Mouse (Mus musculus): ENCODE data around the gene Rnf144b.

The Rnf144b gene

GRCm38 (mm10) chr13:47180776-47181175, 58.3 kb downstream of the Rnf144b start:
- DNase-seq (ENCODE audit: low read depth, low spot score): no peak

DNA sequence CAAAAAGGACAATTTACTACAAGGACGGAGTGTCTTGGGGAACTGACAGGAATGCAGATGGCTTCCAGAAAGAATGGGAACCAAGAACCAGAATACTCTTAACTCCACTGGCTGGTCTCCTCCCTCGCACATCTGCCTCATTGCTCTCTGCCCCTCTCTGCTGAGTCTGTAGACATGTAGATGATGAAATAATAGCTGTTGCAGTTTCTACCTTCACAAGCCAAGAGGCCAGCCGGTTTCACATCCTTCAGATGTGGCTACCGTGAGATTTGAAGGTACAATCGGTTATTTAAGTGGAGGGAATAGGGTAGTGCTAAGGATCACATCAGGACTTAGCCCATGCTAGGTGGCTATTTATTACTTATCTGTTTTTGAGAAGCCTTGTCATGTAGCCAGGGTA, 59.9 kb downstream of the Rnf144b start:
- no peak for DNase-seq (ENCODE audit: low read depth, low spot score)

- no peak for DNase-seq (ENCODE audit: low read depth, low spot score)
Measured at GRCm38 (mm10) chr13:47183033-47183730, 60.7 kb downstream of the Rnf144b start.

GRCm38 (mm10) chr13:47183771-47184170, 61.3 kb downstream of the Rnf144b start:
- no peak for DNase-seq (ENCODE audit: low read depth, low spot score)

DNA sequence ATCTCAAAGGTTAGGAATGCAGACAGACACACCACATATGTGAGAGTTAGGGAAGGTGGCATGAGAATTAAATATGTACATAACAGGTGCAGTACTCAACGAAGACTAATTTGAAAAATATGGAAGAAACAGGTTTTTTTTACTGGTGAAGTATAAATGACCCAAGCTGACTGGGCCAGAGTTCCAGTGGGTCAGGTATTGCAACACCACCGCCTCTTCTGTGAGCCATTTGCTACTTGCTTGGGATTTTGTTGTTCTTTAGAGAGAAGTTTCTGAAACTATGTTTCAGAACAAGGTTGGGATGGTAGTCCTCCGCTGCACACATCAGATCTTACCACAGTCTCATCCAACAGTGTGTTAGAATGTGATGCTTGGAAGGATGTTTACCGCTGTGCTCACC, 65.4 kb downstream of the Rnf144b start:
- no peak for DNase-seq (ENCODE audit: low read depth, low spot score)

GRCm38 (mm10) chr13:47189971-47190370, 67.5 kb downstream of the Rnf144b start:
- DNase-seq (ENCODE audit: low read depth, low spot score): no peak

DNA sequence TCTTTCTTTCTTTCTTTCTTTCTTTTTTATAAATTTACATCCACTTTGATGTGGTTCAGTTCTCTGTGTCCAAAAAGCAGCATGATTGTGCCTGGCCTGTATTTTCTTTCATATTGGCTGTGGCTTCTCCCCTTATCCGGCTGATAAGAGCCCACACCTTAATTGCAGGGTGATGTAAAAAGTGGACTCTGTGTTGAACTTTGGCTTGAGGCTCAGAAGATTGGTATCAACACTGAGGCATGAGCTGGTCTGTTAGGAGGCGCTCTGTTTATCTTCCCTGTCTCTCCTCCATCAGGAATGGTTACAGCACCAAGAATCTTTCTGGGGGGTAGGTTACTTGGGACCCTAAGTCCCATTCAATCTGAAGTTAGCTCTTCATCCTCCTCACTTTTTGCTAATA, 69.7 kb downstream of the Rnf144b start:
- no peak for DNase-seq (ENCODE audit: low read depth, low spot score)

DNA sequence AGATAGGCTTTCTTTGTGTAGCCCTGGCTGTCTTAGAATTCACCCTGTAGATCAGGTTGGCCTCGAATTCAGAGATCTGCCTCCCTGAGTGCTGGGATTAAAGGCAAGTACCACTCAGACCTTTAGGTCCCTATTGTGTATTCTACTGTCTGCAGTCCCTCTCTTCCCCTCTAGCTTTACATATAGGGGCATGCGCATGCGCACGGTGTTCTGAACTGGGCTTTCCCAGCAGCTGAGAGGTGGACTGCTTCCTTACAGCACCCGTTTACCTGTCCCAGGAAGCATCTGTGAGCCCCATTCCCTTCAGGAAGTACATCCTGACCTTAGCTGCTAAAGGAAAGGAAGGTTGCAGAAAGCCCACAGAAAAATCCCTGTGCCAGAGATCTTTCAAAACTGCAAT, 70.3 kb downstream of the Rnf144b start:
- no peak for DNase-seq (ENCODE audit: low read depth, low spot score)

- peak; percentile 59 for DNase-seq (ENCODE audit: low read depth, low spot score)
Measured at GRCm38 (mm10) chr13:47193326-47194153, 71.1 kb downstream of the Rnf144b start.

DNA sequence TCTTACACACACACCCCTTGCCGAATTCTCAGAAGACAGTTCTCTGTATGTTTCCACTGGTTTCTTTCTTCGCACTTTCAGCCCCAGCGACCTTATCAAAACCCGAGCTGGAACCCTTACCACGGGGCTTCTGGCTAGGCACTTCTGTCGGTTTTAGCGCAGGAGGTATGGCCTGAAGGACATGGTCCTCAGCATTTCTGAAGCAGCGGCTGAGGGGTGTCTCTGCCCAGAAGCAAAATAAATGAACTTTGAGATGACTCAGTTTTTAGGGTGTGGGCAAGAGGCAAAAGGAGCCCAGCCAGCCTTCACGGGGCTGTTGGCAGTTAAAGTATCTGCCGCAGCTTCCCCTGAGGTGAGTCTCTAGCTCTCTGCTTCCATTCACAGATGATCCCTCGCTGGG, 72.2 kb downstream of the Rnf144b start:
- no peak for DNase-seq (ENCODE audit: low read depth, low spot score)

DNA sequence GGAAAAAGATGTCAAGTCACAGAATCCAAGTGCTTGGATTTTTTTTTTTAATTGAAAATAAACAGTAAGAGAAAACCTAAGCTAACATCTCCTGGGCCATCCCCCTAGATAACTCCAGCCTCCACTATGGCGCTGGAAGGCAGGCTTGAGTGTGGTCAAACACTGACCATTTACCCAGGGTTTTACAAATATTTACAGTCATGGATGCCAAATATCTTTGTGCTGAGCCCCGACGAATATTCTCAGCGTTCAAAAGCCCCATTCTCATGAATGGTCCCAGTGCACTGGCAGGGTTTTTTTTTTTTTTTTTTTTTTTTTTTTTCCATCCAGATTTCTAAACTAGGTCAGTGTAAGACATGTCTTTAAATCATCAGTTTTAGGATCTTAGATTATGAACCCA, 73.0 kb downstream of the Rnf144b start:
- DNase-seq (ENCODE audit: low read depth, low spot score): no peak

GRCm38 (mm10) chr13:47200011-47200670, 77.7 kb downstream of the Rnf144b start:
- DNase-seq (ENCODE audit: low read depth, low spot score): no peak

DNA sequence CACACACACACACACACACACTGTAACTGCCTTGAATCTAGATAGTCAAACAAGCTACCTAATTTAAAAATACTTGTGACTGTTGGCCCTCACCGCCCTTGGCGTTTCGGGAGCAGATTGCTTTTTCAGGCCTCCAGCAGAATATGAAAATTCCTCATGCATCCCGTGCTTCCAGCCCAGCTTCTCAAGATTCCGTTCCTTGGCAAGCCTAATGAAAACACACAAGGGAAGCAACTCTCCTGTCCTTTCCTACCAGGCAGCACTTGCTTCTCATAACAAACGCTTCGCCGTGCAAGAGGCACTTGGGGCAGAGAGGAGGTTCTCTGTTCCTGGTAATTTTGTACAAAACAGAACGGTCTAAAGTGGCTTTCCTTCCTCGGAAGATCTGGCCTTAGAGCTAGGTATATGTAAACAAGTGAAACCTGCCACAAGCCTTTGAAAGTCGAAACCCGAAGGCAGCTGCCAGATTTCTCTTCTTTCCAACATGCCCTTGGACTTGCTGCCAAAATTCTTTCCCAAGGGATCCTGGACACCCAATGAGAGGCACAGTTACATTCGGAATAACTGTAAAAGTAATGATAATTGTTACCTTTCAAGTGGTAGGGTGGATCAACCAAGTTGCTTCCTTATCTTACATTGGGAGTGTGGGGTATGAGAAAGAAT, 79.6 kb downstream of the Rnf144b start:
- DNase-seq (ENCODE audit: low read depth, low spot score): no peak

DNA sequence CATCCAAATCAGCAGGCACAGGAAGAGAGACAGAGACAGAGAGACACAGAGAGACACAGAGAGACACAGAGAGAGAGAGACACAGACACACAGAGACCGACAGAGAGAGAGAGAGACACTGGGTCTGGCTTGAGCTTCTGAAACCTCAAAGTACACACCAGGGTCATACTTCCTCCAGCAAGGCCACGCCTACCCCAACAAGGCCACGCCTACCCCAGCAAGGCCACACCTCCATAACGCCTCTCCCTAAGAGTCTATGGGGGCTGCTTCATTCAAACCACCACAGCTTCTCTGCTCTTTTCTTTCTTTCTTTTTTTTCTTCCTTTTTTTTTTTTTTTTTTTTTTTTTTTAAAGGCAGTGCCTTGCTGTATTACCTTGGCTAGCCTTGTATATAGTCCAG, 88.0 kb downstream of the Rnf144b start:
- no peak for DNase-seq (ENCODE audit: low read depth, low spot score)

DNA sequence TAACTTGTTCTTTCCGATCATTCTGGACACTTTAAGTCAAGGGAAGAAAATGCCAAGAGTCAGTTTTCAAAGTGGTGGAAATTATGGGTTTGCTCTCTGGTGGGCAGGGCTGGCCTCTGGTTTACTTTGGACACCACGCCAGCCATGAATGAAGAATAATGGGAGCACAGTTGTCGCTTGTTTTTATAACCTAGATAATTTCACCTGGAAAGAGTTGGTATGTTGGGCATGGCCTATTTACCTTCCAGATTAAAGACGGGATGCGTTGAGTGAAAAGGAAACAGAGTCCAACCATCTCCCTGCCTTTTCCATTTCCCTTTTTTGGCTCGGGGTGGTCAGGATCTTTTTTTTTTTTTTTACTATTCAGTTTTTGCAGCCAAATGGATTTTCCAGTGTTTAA, 88.5 kb downstream of the Rnf144b start:
- no peak for DNase-seq (ENCODE audit: low read depth, low spot score)

DNA sequence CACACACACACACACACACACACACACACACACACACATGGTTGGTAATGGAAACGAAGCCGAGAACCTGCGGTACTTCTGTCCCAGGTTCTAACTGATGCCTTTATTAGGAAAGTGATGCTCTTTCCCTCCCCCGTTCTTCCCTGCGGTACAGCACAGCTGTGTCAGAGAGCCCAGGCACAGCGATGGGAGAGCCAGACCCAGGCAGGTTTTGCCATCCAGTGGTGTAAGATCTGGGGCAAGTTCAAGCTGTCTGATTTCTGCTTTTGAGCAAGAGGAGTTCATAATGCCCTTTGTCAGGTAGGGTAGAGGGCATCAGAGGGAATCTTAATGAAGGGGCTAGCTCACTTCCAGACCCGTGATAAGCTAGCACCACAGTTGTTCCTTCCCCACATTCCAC, 89.1 kb downstream of the Rnf144b start:
- DNase-seq (ENCODE audit: low read depth, low spot score): no peak

GRCm38 (mm10) chr13:47213817-47214216, 91.4 kb downstream of the Rnf144b start:
- DNase-seq (ENCODE audit: low read depth, low spot score): no peak

DNA sequence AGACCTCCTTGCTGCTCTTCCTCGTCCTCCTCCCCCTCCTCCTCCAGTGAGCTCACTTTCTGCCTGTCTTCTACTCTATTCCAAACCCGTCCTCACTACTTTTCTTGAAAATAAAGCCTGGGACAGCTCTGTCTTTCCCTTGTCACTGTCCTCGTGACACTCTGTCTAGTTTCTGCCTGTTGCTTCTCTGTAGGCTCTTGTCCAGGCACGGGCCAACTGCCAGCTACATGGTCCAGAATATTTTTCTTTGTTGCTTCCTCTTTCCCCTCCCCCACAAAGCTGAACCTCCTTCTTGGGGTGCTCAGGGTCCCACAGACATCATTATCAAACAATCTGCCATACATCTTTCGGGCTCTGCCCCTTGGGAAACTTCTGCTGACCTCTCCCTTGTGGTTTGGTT, 92.4 kb downstream of the Rnf144b start:
- DNase-seq (ENCODE audit: low read depth, low spot score): no peak

DNA sequence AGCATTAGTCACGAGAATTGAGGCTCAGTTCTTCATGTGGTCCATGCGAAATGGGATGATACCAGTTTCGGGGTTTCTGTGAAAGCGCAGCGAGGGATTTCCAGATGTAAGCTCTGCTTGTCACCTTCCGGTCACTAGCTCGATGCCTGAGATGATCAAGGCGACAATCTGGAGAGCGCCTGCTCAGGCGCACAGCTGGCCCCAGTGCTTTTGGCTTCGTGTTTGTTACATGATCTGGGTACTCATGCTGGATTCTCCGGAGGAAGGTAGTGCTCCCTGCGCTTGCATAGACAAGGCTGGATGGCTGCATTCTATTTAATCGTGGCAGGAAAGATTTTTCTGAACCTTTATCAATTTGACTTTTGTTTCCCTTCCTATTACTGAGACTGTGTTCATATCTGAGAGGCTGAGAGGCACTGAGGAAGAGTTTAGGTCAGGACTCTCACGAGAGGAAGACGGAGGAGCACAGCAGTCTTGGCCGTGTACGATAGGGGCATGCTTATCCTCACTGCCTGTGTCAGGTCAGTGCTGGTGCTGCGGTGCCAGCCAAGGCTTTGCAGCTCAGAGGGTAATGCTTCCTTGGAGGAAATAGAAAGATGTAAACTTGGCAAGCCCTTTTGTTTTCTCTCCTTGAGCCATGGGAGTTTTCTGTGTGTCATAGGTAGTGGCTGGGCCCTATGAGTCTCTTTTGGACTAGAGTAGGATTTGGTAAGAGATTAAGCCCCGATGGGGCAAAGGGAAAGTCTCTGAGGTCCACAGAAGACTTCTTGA, 93.5 kb downstream of the Rnf144b start:
- no peak for DNase-seq (ENCODE audit: low read depth, low spot score)

DNA sequence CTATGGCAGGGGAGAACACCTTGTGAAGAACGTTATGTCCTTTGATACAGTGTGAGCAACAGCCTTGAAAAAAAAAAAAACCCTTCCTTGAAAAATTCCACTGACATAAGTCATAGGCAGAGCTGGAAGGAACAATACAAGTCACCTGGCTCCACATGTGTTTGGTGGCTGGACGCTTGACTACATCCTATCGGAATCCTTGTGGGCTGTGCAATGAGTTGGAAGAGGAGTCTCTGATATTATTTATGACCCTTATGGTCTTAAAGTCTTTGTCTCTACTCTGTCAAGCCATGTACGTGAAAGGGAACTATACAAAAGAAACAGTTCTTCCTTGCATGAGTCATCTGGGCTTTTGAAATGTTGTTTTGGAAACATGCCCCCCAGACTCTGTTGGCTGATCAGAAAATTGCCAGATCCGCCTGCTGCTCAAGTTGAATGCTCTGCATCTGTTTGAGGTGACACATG, 94.7 kb downstream of the Rnf144b start:
- no peak for DNase-seq (ENCODE audit: low read depth, low spot score)

GRCm38 (mm10) chr13:47218351-47218750, 95.9 kb downstream of the Rnf144b start:
- no peak for DNase-seq (ENCODE audit: low read depth, low spot score)
